Mouse (Mus musculus) limb, embryonic 14.5 days (tissue): ENCODE measurements around the gene Pet100. TPM values are rescaled to one million over a fixed set of nuclear protein-coding genes. Genes with fewer than 3 reads are reported as not detected.

Experiments used
- ATAC-seq: fragments of 200-750 bp; cut with Nextera tagmentation; 2 replicates; pipeline ENCODE4 v1.8.0; 2017; ENCODE audit warnings: low read depth, moderate number of reproducible peaks, moderate TSS enrichment; ENCODE audit not compliant: low FRiP score
- DNase-seq: peaks from one replicate; pipeline ENCODE4 v3.0.0-alpha.2; 2015; ENCODE audit warnings: low spot score
- H3K27ac ChIP-seq: fragments of 300-500 bp; sonication (generic); replicated peaks from 2 replicates; pipeline ENCODE4 v1.5.1; 2014; ENCODE audit warnings: low read depth, mild to moderate bottlenecking, low read length, moderate library complexity, mixed read lengths
- H3K27me3 ChIP-seq: fragments of 300-500 bp; sonication (generic); 2 replicates; pipeline ENCODE4 v1.6.1; 2014; ENCODE audit warnings: low read length, mixed read lengths; ENCODE audit not compliant: control insufficient read depth, insufficient read depth
- H3K36me3 ChIP-seq: fragments of 300-500 bp; sonication (generic); 2 replicates; pipeline ENCODE4 v1.6.1; 2014; ENCODE audit warnings: mild to moderate bottlenecking, low read length, moderate library complexity, mixed read lengths; ENCODE audit not compliant: control insufficient read depth, insufficient read depth
- H3K4me1 ChIP-seq: fragments of 300-500 bp; sonication (generic); 2 replicates; pipeline ENCODE4 v1.6.1; 2014; ENCODE audit warnings: antibody characterized with exemption, low read length, mixed read lengths; ENCODE audit not compliant: control insufficient read depth, insufficient read depth
- H3K4me2 ChIP-seq: fragments of 300-500 bp; sonication (generic); replicated peaks from 2 replicates; pipeline ENCODE4 v1.6.1; 2014; ENCODE audit warnings: low read depth, mild to moderate bottlenecking, low read length, moderate library complexity; ENCODE audit not compliant: severe bottlenecking
- H3K4me3 ChIP-seq: fragments of 300-500 bp; sonication (generic); replicated peaks from 2 replicates; pipeline ENCODE4 v1.5.1; 2014; ENCODE audit warnings: low read length
- H3K9ac ChIP-seq: fragments of 300-500 bp; sonication (generic); 2 replicates; pipeline ENCODE4 v1.6.1; 2014; ENCODE audit warnings: mild to moderate bottlenecking, low read depth, low read length, moderate library complexity; ENCODE audit not compliant: severe bottlenecking
- H3K9me3 ChIP-seq: fragments of 300-500 bp; sonication (generic); 2 replicates; pipeline ENCODE4 v1.6.1; 2016; ENCODE audit warnings: low read length; ENCODE audit not compliant: control insufficient read depth
- POLR2A ChIP-seq: fragments of 200-500 bp; IDR thresholded peaks from 2 replicates; pipeline ENCODE4 v1.8.0; 2012; ENCODE audit warnings: inconsistent platforms, mild to moderate bottlenecking, moderate library complexity, borderline replicate concordance; ENCODE audit not compliant: insufficient read depth, insufficient read length; ENCODE audit errors: extremely low read depth
- WGBS: fragments of 180-500 bp; shearing (Covaris S2); extraction: QIAGEN DNeasy Blood & Tissue Kit; methylation state at CpG from one replicate; pipeline ENCODE4 v1.1.7; 2014; 5-methylcytosine and 5-hydroxymethylcytosine counted together
- polyA plus RNA-seq, 2 experiments: library from polyadenylated mRNA; depleted of rRNA in 1 of 2; stranded (reverse) in 1 of 2; unstranded in 1 of 2; fragments of >200 nt; fragmentation: Nextera tagmentation in 1 of 2; extraction: Ambion mirVana in 1 of 2; gene quantifications; 2 replicates each; pipeline versions ENCODE4 v1.2.1 to v1.2.3; 2012 to 2014

The Pet100 gene
- polyA plus RNA-seq, 2 experiments = 55.4 to 94.5 TPM

DNA sequence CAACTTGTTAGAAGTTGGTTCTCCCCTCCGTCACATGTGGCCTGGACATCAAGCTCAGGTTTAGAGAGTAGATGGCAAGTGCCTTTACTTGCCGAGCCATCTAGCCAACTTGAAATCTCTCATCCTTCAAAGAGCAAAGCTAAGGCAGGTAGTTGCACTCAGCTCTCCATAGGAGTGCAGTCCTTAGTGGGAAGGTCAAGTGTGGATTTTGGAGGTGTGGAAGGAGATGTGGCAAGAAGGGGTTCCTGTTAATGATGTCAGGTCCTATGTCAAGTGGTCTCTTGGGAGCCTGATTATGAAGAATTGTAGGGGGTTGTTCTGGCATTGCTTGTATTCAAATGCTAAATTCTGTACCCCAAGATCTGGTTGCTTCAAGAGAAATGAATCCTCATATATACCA is 26.9 kb upstream of the Pet100 start:
- H3K9me3 ChIP-seq = no peaks in the 10 kb centered on the region
- peaks cover 6% of the 10 kb centered on the region; the same call in 1 of the 2 replicates for H3K36me3 ChIP-seq
- TF ChIP-seq POLR2A = no peak
- H3K9ac ChIP-seq = no peak overlapping the region
- DNase-seq (no peak), ATAC-seq (no peak)
- WGBS = 94% methylated on average over 2 of the region's 2 CpGs
- H3K4me1 ChIP-seq = no peaks in the 10 kb centered on the region
- no peak overlapping the region for H3K4me3 ChIP-seq
- H3K27me3 ChIP-seq = no peaks in the 10 kb centered on the region
- H3K27ac ChIP-seq = no peak overlapping the region
- H3K4me2 ChIP-seq = no peak overlapping the region

- Histone ChIP-seq H3K27ac (no peak overlapping the region), H3K4me2 (no peak overlapping the region), H3K4me3 (no peak overlapping the region), H3K9me3 (no peaks in the 10 kb centered on the region), H3K9ac (no peak overlapping the region), H3K27me3 (no peaks in the 10 kb centered on the region), H3K4me1 (no peaks in the 10 kb centered on the region), H3K36me3 (peaks cover 12% of the 10 kb centered on the region)
- TF ChIP-seq POLR2A = no peak
- ATAC-seq = no peak
- WGBS = 63% methylated on average over 3 of the region's 3 CpGs
- no peak for DNase-seq
Observed at GRCm38 (mm10) chr8:3598054-3598453, 23.3 kb upstream of the Pet100 start.

DNA sequence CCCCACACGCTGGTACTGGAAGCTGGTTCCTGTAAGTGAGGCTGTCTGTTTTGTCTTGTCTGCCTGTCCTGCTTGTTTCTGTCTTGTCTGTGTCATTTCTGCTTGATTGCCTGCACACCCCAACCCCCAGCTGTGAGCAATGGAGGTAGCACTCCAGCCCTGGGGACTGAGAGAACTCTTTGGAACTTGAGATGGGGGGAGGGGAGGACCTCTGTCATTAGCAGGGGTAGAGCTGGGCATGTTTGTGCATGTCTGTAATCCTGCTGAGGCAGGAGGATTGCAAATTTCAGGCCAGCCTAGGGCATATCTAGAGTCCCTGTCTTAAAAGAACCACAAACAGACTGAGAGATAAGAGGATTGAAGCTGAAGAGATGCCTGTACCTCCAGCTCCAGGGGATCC is 22.1 kb upstream of the Pet100 start:
- ATAC-seq (no peak), DNase-seq (no peak)
- Histone ChIP-seq H3K4me2 (no peak overlapping the region), H3K4me3 (no peak overlapping the region), H3K27ac (no peak overlapping the region), H3K9ac (no peak overlapping the region), H3K4me1 (no peaks in the 10 kb centered on the region), H3K36me3 (peaks cover 21% of the 10 kb centered on the region), H3K27me3 (no peaks in the 10 kb centered on the region), H3K9me3 (no peaks in the 10 kb centered on the region)
- TF ChIP-seq POLR2A = no peak
- 63% methylated on average over 1 of the region's 1 CpGs for WGBS

- H3K36me3 ChIP-seq = peaks cover 29% of the 10 kb centered on the region
- no peak overlapping the region for H3K4me3 ChIP-seq
- no peak overlapping the region for H3K4me2 ChIP-seq
- H3K9ac ChIP-seq = no peak overlapping the region
- no peaks in the 10 kb centered on the region for H3K9me3 ChIP-seq
- no peak for TF ChIP-seq POLR2A
- no peaks in the 10 kb centered on the region for H3K4me1 ChIP-seq
- DNase-seq = no peak
- ATAC-seq = no peak
- 90% methylated on average over 6 of the region's 6 CpGs for WGBS
- H3K27me3 ChIP-seq = no peaks in the 10 kb centered on the region
- H3K27ac ChIP-seq = no peak overlapping the region
Observed at GRCm38 (mm10) chr8:3600401-3600800, 20.9 kb upstream of the Pet100 start.

- no peak for TF ChIP-seq POLR2A
- peaks cover 45% of the 10 kb centered on the region for H3K36me3 ChIP-seq
- H3K9ac ChIP-seq = no peak overlapping the region
- H3K27me3 ChIP-seq = no peaks in the 10 kb centered on the region
- H3K4me3 ChIP-seq = no peak overlapping the region
- H3K4me2 ChIP-seq = no peak overlapping the region
- WGBS = 76% methylated on average over 13 of the region's 13 CpGs
- H3K27ac ChIP-seq = no peak overlapping the region
- no peaks in the 10 kb centered on the region for H3K9me3 ChIP-seq
- DNase-seq = no peak
- H3K4me1 ChIP-seq = no peaks in the 10 kb centered on the region
- ATAC-seq = no peak
Observed at GRCm38 (mm10) chr8:3603439-3603838, 17.9 kb upstream of the Pet100 start.

DNA sequence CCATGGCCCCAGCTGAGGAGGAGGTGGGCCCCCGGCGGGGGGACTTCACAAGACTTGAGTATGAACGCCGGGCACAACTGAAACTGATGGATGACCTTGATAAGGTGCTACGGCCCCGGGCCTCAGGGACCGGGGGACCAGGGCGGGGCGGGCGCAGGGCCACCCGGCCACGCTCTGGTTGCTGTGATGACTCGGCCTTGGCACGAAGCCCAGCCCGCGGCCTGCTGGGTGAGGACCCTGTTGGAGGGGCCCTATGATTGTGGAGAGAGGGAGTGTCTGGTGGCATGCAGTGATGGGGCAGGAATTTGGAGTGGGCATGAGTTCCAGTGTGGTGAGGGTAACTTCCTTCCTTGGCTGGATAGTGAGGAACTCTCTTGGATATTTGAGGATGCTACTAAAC is 14.8 kb upstream of the Pet100 start:
- Histone ChIP-seq H3K4me3 (no peak overlapping the region), H3K9ac (no peak overlapping the region), H3K27ac (no peak overlapping the region), H3K9me3 (no peaks in the 10 kb centered on the region), H3K36me3 (peaks cover 71% of the 10 kb centered on the region), H3K27me3 (no peaks in the 10 kb centered on the region), H3K4me1 (no peaks in the 10 kb centered on the region), H3K4me2 (no peak overlapping the region)
- DNase-seq (no peak), ATAC-seq (no peak)
- 88% methylated on average over 16 of the region's 16 CpGs for WGBS
- TF ChIP-seq POLR2A = no peak
